Mouse (Mus musculus): ENCODE results near the gene Capns1. TPM values are rescaled to one million over a fixed set of nuclear protein-coding genes. Genes with fewer than 3 reads are reported as not detected.

Gene Capns1
- polyA plus RNA-seq, 1 experiment from 2014 or later = 62.0 TPM

DNA sequence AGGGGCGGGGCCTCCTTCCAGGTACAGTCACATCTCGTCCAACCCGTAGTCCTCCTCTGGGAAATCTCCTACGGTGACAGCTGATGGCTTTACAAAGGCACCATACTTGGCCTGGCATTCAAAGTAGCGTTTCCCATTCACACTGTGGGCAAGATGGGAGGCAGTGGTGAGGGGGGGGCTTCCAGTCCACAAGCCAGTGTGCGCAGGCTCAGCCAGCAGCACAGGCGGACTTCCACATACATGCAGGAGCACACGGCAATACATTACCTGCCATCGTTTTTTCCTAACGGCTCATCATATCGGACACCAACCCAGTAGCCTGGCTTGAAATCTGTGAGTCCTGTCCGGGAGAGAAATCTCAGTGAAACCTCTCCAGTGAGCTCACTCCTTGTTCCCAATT lies 25.6 kb upstream of the Capns1 start:
- DNase-seq (ENCODE audit: low spot score) (no peak), ATAC-seq (ENCODE audit: low FRiP score) (no peak)
- H3K4me2 ChIP-seq (replicated peaks) = no peak overlapping the region
- no peak overlapping the region for H3K9ac ChIP-seq
- H3K9me3 ChIP-seq (ENCODE audit: control insufficient read depth, low read length) = no peaks in the 10 kb centered on the region
- 91% methylated on average over 12 of the region's 12 CpGs for WGBS
- H3K27me3 ChIP-seq (ENCODE audit: control insufficient read depth, insufficient read depth, low read length) = no peaks in the 10 kb centered on the region
- H3K27ac ChIP-seq = no peak overlapping the region
- H3K4me3 ChIP-seq (replicated peaks; ENCODE audit: low read length) = no peak overlapping the region
- peaks cover 57% of the 10 kb centered on the region for H3K36me3 ChIP-seq (replicated peaks; ENCODE audit: control insufficient read depth, insufficient read depth)
- H3K4me1 ChIP-seq (replicated peaks; ENCODE audit: control insufficient read depth, insufficient read depth, low read length) = no peaks in the 10 kb centered on the region; the same call in 1 of the 2 replicates

DNA sequence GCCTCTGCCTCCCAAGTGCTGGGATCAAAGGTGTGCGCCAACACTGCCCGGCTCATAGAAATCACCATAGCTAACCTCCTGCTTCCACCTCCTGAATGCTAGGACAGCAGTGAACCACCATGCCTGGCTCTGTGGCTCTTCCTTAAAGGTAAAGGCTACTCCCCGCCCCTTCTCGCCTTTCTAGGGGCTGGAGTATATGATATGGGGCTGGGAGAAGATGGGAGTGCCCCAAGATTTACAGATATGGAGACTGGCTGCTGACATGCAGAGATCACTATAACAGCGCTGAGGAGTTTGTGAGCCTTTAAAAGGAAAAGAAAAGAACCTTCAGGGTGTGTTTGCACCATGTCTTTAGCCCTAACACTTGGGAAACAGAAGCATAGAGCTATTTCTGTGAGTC lies 23.6 kb upstream of the Capns1 start:
- no peaks in the 10 kb centered on the region for H3K27me3 ChIP-seq (ENCODE audit: control insufficient read depth, insufficient read depth, low read length)
- no peaks in the 10 kb centered on the region for H3K9me3 ChIP-seq (ENCODE audit: control insufficient read depth, low read length)
- no peak overlapping the region for H3K27ac ChIP-seq
- no peak overlapping the region for H3K4me3 ChIP-seq (replicated peaks; ENCODE audit: low read length)
- ATAC-seq (ENCODE audit: low FRiP score) (no peak), DNase-seq (ENCODE audit: low spot score) (no peak)
- H3K36me3 ChIP-seq (replicated peaks; ENCODE audit: control insufficient read depth, insufficient read depth) = peaks cover 46% of the 10 kb centered on the region
- H3K9ac ChIP-seq = no peak overlapping the region
- H3K4me1 ChIP-seq (replicated peaks; ENCODE audit: control insufficient read depth, insufficient read depth, low read length) = no peaks in the 10 kb centered on the region; the same call in 1 of the 2 replicates
- WGBS = 96% methylated on average over 5 of the region's 5 CpGs
- no peak overlapping the region for H3K4me2 ChIP-seq (replicated peaks)

DNA sequence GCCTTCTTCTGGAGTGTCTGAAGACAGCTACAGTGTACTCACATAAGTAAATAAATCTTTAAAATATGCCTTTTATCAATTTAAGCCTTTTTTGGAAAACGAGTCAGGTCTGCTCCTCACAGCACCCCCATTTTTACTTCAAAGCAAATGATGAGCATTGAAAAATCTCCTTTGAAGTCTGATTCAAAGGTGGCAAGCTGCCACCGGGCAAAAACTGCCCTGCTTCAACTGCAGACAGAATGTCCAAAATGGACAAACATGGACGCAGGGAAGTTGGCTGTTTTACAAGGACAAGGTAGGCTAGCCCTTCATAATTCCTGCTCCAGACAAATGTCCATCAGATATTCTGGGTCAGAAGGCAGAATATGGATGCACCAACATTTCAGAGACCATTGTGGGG lies 22.8 kb upstream of the Capns1 start:
- Histone ChIP-seq H3K9ac (no peak overlapping the region), H3K27me3 (ENCODE audit: control insufficient read depth, insufficient read depth, low read length) (no peaks in the 10 kb centered on the region), H3K4me1 (replicated peaks; ENCODE audit: control insufficient read depth, insufficient read depth, low read length) (no peaks in the 10 kb centered on the region; the same call in 1 of the 2 replicates), H3K4me3 (replicated peaks; ENCODE audit: low read length) (no peak overlapping the region), H3K36me3 (replicated peaks; ENCODE audit: control insufficient read depth, insufficient read depth) (peaks cover 38% of the 10 kb centered on the region), H3K27ac (no peak overlapping the region), H3K4me2 (replicated peaks) (no peak overlapping the region), H3K9me3 (ENCODE audit: control insufficient read depth, low read length) (no peaks in the 10 kb centered on the region)
- 86% methylated on average over 3 of the region's 3 CpGs for WGBS
- ATAC-seq (ENCODE audit: low FRiP score) = no peak
- no peak for DNase-seq (ENCODE audit: low spot score)

DNA sequence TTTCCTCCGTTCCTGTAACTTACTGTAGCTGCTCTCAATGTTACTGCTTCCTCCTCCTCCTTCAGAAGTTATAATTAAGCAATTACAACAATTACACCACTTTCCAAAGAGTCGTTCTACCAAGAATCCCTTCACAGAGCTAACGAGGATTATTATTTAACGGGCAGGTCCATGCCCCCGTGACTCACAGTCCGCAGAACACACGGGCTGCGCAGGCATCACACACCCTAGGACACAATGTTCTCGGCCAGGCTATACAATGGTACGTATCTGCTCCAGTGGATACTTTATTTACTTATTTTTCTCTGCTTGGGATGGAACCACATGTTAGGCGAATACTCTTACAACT lies 21.4 kb upstream of the Capns1 start:
- 24% methylated on average over 11 of the region's 11 CpGs for WGBS
- DNase-seq (ENCODE audit: low spot score) (no peak), ATAC-seq (ENCODE audit: low FRiP score) (no peak)
- Histone ChIP-seq H3K9ac (peak overlapping the region; percentile 54), H3K4me1 (replicated peaks; ENCODE audit: control insufficient read depth, insufficient read depth, low read length) (no peaks in the 10 kb centered on the region; the same call in 1 of the 2 replicates), H3K9me3 (ENCODE audit: control insufficient read depth, low read length) (no peaks in the 10 kb centered on the region), H3K27me3 (ENCODE audit: control insufficient read depth, insufficient read depth, low read length) (no peaks in the 10 kb centered on the region), H3K27ac (peak overlapping the region; percentile 12; the same call in 1 of the 2 replicates), H3K4me2 (replicated peaks) (peak overlapping the region; percentile 78), H3K36me3 (replicated peaks; ENCODE audit: control insufficient read depth, insufficient read depth) (peaks cover 24% of the 10 kb centered on the region), H3K4me3 (replicated peaks; ENCODE audit: low read length) (peak overlapping the region; percentile 35)

DNA sequence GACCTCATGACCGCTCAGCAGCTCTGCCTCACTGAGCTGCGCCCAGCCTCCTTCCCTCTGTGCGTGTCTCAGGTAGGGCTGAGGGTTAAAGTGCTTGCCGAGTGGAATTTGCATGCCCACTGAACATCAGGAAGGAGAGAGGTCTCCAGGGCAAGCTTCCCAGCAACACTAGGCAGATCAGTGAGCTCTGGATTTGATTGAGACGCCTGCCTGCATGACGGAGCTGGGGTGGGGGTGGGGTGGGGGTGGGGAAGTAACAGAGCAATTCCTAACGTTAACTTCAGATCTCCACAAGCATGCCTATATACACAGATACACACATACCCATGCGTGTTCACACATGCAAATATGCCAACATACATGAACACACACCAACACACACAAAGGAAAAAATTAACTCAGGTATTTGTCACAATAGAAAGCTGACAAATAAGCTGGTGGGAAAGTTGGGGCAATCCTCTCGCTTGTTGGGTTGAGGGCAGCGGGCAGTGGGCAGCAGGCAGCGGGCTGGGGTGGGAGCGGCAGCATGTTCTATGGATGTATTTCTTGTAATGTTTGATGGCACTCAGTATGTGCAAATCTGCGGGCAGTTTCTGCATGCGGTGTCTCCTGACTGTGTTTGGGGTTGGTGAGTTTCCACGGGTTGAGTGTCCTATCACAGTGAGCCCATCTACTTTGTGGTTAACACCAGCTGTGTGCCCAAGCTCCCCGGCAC lies 20.8 kb upstream of the Capns1 start:
- DNase-seq (ENCODE audit: low spot score) = peak; percentile 74
- H3K4me3 ChIP-seq (replicated peaks; ENCODE audit: low read length) = peak overlapping the region; percentile 35
- peak; percentile 66 for ATAC-seq (ENCODE audit: low FRiP score)
- peaks cover 18% of the 10 kb centered on the region for H3K36me3 ChIP-seq (replicated peaks; ENCODE audit: control insufficient read depth, insufficient read depth)
- H3K27ac ChIP-seq = peak overlapping the region; percentile 76
- WGBS = 5% methylated on average over 16 of the region's 16 CpGs
- peak overlapping the region; percentile 78 for H3K4me2 ChIP-seq (replicated peaks)
- no peaks in the 10 kb centered on the region for H3K9me3 ChIP-seq (ENCODE audit: control insufficient read depth, low read length)
- H3K4me1 ChIP-seq (replicated peaks; ENCODE audit: control insufficient read depth, insufficient read depth, low read length) = no peaks in the 10 kb centered on the region; the same call in 1 of the 2 replicates
- H3K27me3 ChIP-seq (ENCODE audit: control insufficient read depth, insufficient read depth, low read length) = no peaks in the 10 kb centered on the region
- H3K9ac ChIP-seq = peak overlapping the region; percentile 54

DNA sequence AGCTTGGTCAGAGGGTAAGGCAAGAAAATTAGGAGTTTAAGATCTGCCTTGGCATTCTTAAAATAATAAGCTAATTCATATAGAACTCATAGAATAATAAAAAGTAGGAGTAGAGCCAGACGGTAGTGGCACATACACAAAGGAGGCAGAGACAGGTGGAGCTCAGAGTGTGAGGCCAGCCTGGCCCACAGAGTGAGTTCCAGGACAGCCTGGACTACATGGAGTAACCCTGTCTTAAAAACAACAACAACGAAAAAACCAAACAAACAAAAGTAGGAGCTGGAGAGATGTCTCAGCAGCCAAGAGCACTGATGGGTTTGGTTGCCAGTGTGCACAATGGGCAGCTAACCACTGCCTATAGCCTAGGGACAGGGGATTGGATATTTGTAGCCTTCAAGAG lies 18.7 kb upstream of the Capns1 start:
- 85% methylated on average over 2 of the region's 2 CpGs for WGBS
- Histone ChIP-seq H3K27ac (no peak overlapping the region), H3K4me2 (replicated peaks) (no peak overlapping the region), H3K36me3 (replicated peaks; ENCODE audit: control insufficient read depth, insufficient read depth) (no peaks in the 10 kb centered on the region; the same call in 1 of the 2 replicates), H3K4me1 (replicated peaks; ENCODE audit: control insufficient read depth, insufficient read depth, low read length) (no peaks in the 10 kb centered on the region; the same call in 1 of the 2 replicates), H3K9ac (no peak overlapping the region), H3K27me3 (ENCODE audit: control insufficient read depth, insufficient read depth, low read length) (no peaks in the 10 kb centered on the region), H3K4me3 (replicated peaks; ENCODE audit: low read length) (no peak overlapping the region), H3K9me3 (ENCODE audit: control insufficient read depth, low read length) (no peaks in the 10 kb centered on the region)
- ATAC-seq (ENCODE audit: low FRiP score) = no peak
- no peak for DNase-seq (ENCODE audit: low spot score)

DNA sequence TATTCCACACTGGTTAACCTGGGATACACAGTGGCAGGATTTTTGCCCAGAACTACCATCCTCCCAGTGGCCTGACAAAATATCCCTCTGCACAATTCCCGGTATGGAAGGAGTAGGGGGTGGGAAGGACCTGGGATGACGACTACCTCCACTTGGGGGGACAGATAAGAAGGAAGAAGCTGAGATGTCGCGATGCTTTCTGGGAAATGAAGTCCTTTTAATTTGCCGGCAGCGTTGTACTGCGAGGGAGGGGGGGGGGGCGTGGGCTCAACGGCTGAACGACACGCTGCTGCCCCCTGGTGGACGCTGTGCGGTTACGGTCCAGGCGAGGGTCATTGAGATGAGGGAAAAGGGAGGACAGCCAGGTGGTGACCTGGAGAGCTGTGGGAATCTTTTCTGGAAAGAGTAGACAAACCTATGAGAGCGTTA lies 18.1 kb upstream of the Capns1 start:
- peak overlapping the region; percentile 39 for H3K4me2 ChIP-seq (replicated peaks)
- DNase-seq (ENCODE audit: low spot score) = peak; percentile 90
- H3K36me3 ChIP-seq (replicated peaks; ENCODE audit: control insufficient read depth, insufficient read depth) = no peaks in the 10 kb centered on the region
- 2% methylated on average over 15 of the region's 16 CpGs for whole genome bisulfite sequencing
- H3K9me3 ChIP-seq (ENCODE audit: control insufficient read depth, low read length) = no peaks in the 10 kb centered on the region
- H3K9ac ChIP-seq = peak overlapping the region; percentile 31
- no peaks in the 10 kb centered on the region for H3K27me3 ChIP-seq (ENCODE audit: control insufficient read depth, insufficient read depth, low read length)
- H3K4me3 ChIP-seq (replicated peaks; ENCODE audit: low read length) = no peak overlapping the region
- no peaks in the 10 kb centered on the region; the same call in 1 of the 2 replicates for H3K4me1 ChIP-seq (replicated peaks; ENCODE audit: control insufficient read depth, insufficient read depth, low read length)
- H3K27ac ChIP-seq = peak overlapping the region; percentile 67; the same call in 1 of the 2 replicates
- ATAC-seq (ENCODE audit: low FRiP score) = peak; percentile 81

DNA sequence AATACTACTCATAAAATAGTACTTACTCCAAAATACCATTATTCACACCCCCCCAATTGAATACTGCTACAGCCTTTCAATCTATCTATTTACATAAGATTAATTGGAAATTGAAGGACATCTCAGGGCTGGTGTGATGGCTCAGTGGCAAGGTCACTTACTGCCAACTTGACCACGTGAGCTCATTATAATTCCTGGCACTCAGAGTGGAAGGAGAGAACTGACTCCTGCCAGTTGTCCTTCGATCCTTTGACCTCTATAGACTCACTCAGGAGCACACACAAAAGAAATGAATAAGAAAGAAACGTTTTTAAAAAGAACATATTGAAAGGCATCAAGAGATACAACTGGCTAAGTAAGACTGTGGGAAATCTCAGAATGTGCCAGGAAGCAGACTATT lies 17.3 kb upstream of the Capns1 start:
- H3K4me2 ChIP-seq (replicated peaks) = no peak overlapping the region
- no peak overlapping the region for H3K4me3 ChIP-seq (replicated peaks; ENCODE audit: low read length)
- no peak overlapping the region for H3K27ac ChIP-seq
- ATAC-seq (ENCODE audit: low FRiP score) (no peak), DNase-seq (ENCODE audit: low spot score) (no peak)
- H3K9me3 ChIP-seq (ENCODE audit: control insufficient read depth, low read length) = no peaks in the 10 kb centered on the region
- no peaks in the 10 kb centered on the region for H3K27me3 ChIP-seq (ENCODE audit: control insufficient read depth, insufficient read depth, low read length)
- no peak overlapping the region for H3K9ac ChIP-seq
- no peaks in the 10 kb centered on the region for H3K36me3 ChIP-seq (replicated peaks; ENCODE audit: control insufficient read depth, insufficient read depth)
- WGBS = 58% methylated on average over 3 of the region's 3 CpGs
- no peaks in the 10 kb centered on the region; the same call in 1 of the 2 replicates for H3K4me1 ChIP-seq (replicated peaks; ENCODE audit: control insufficient read depth, insufficient read depth, low read length)

DNA sequence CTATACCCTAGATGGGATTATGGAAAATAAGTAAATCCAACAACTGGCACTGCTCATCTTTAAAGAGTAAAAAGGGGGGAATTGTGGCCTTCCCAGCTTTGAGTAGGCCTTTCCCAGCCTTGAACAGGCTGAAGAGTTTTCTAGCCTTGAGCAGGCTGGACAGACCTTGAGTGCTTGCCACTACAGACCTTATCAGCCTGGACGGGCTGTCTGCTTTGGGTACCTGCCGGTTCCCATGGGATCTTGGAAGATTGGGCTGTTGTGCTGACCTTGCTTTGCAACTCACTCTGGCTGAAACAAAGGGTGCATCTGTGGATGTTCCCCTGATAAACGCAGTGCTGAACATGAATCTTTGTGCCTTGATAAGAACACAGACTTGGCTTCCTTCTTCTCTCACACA lies 15.3 kb upstream of the Capns1 start:
- no peak overlapping the region for H3K27ac ChIP-seq

More for the DNA sequence above, 15.3 kb upstream of the Capns1 start:
- DNase-seq (ENCODE audit: low spot score) (no peak), ATAC-seq (ENCODE audit: low FRiP score) (no peak)
- Histone ChIP-seq H3K4me1 (replicated peaks; ENCODE audit: control insufficient read depth, insufficient read depth, low read length) (no peaks in the 10 kb centered on the region), H3K4me3 (replicated peaks; ENCODE audit: low read length) (no peak overlapping the region), H3K27me3 (ENCODE audit: control insufficient read depth, insufficient read depth, low read length) (no peaks in the 10 kb centered on the region), H3K9me3 (ENCODE audit: control insufficient read depth, low read length) (no peaks in the 10 kb centered on the region), H3K36me3 (replicated peaks; ENCODE audit: control insufficient read depth, insufficient read depth) (no peaks in the 10 kb centered on the region), H3K9ac (no peak overlapping the region), H3K4me2 (replicated peaks) (no peak overlapping the region)
- 91% methylated on average over 3 of the region's 3 CpGs for WGBS
